Mouse (Mus musculus) granulocyte monocyte progenitor cell, adult 5-6 weeks (primary cell): ENCODE measurements around the gene Ddx54. TPM values are rescaled to one million over a fixed set of nuclear protein-coding genes. Genes with fewer than 3 reads are reported as not detected.
A peak's percentile ranks its signal among the peaks of the same experiment; 100 is the strongest.

Experiments used
- ATAC-seq: replicated peaks from 2 replicates; pipeline ENCODE4 v1.8.0; 2016; ENCODE audit warnings: mild to moderate bottlenecking, moderate TSS enrichment, inconsistent platforms; ENCODE audit not compliant: poor library complexity, severe bottlenecking
- total RNA-seq, 2 experiments: library from RNA; stranded (forward) in 1 of 2; stranded (reverse) in 1 of 2; fragments of 200-712, 200-1000 nt in 1 of 2; fragments of >200 nt in 1 of 2; fragmentation: Nextera tagmentation in 1 of 2; gene quantifications; 2 replicates each; pipeline ENCODE4 v1.2.3; 2014 to 2017

Gene Ddx54
- total RNA-seq, 2 experiments from 2014 or later, result 21.5 to 33.1 TPM

DNA sequence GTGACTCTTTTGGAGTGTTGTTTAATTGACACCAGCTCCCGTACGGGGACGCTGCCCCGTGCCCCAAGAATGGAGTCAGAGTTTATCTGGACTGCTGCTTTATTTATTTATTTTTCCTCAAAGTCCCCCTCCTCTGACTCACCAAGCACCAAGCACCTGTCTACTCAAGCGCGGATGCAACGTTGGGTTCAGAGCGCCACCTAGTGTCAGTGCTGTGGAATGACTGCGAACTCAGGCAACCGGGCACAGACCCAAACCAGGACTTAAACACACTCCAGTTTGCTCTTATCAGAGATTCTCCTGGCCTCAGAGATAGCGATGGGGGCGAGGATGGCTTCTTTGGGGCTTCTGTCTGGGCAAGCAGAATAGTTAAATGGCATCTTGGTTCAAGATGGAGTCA, 61.1 kb downstream of the Ddx54 start:
- peak; percentile 64 for ATAC-seq

GRCm38 (mm10) chr5:120674229-120675145, 61.9 kb downstream of the Ddx54 start:
- no peak for ATAC-seq

DNA sequence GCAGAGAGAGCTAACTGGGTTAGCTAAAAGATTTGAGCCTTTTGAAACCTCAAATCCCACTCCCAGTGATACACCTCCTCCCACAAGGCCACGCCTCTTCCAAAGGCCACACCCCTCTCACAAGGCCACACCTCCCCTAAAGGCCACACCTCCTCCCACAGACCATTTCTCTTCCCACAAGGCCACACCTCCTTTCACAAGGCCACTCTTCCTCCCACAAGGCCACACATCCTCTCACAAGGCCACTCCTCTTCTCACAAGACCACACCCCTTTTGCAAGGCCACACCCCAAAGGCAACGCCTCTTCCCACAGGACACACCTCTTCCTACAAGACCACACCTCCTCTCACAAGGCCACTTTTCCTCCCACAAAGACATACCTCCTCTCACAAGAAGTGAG, 65.0 kb downstream of the Ddx54 start:
- peak; percentile 59 for ATAC-seq

Other genes starting within 250 kb of the Ddx54 start
- gene Lhx5, start 181.0 kb upstream of the Ddx54 start, total RNA-seq (2014; fragmentation: Nextera tagmentation), result not detected in 2 replicates
- not detected in 2 replicates for gene Lhx5, start 181.0 kb upstream of the Ddx54 start, total RNA-seq (2017)
- 1.3 and 3.5 TPM in 2 replicates for gene Sdsl, start 139.9 kb upstream of the Ddx54 start, total RNA-seq (2014; fragmentation: Nextera tagmentation)
- gene Sdsl, start 139.9 kb upstream of the Ddx54 start, total RNA-seq (2017), result 2.4 and 2.8 TPM in 2 replicates
- gene Sds, start 136.2 kb upstream of the Ddx54 start, total RNA-seq (2014; fragmentation: Nextera tagmentation), result not detected in 2 replicates
- not detected in 2 replicates for gene Sds, start 136.2 kb upstream of the Ddx54 start, total RNA-seq (2017)
- 18.2 and 20.8 TPM in 2 replicates for gene Plbd2, start 109.1 kb upstream of the Ddx54 start, total RNA-seq (2014; fragmentation: Nextera tagmentation)
- 8.9 and 9.4 TPM in 2 replicates for gene Plbd2, start 109.1 kb upstream of the Ddx54 start, total RNA-seq (2017)
- gene Slc8b1, start 101.6 kb upstream of the Ddx54 start, total RNA-seq (2014; fragmentation: Nextera tagmentation), result 24.9 and 38.3 TPM in 2 replicates
- 30.1 and 31.8 TPM in 2 replicates for gene Slc8b1, start 101.6 kb upstream of the Ddx54 start, total RNA-seq (2017)
- gene Tpcn1, start 24.1 kb upstream of the Ddx54 start, total RNA-seq (2014; fragmentation: Nextera tagmentation), result 28.8 and 41.5 TPM in 2 replicates
- 12.7 and 14.1 TPM in 2 replicates for gene Tpcn1, start 24.1 kb upstream of the Ddx54 start, total RNA-seq (2017)
- not detected in 2 replicates for gene Iqcd, start 23.7 kb upstream of the Ddx54 start, total RNA-seq (2014; fragmentation: Nextera tagmentation)
- gene Iqcd, start 23.7 kb upstream of the Ddx54 start, total RNA-seq (2017), result not detected in 2 replicates
- gene Rita1, start 150 bp upstream of the Ddx54 start, total RNA-seq (2014; fragmentation: Nextera tagmentation), result 3.0 and 5.3 TPM in 2 replicates
- 1.8 and 3.9 TPM in 2 replicates for gene Rita1, start 150 bp upstream of the Ddx54 start, total RNA-seq (2017)
- not detected in 2 replicates for gene Cfap73, start 21.5 kb downstream of the Ddx54 start, total RNA-seq (2014; fragmentation: Nextera tagmentation)
- gene Cfap73, start 21.5 kb downstream of the Ddx54 start, total RNA-seq (2017), result not detected in 2 replicates
- not detected in 2 replicates for gene Rasal1, start 36.1 kb downstream of the Ddx54 start, total RNA-seq (2014; fragmentation: Nextera tagmentation)
- not detected in 2 replicates for gene Rasal1, start 36.1 kb downstream of the Ddx54 start, total RNA-seq (2017)
- not detected in 2 replicates for gene Dtx1, start 99.2 kb downstream of the Ddx54 start, total RNA-seq (2014; fragmentation: Nextera tagmentation)
- gene Dtx1, start 99.2 kb downstream of the Ddx54 start, total RNA-seq (2017), result not detected in 2 replicates
- 0.47 TPM in 1 of 2 replicates, not detected in the other for gene Oas2, start 137.1 kb downstream of the Ddx54 start, total RNA-seq (2014; fragmentation: Nextera tagmentation)
- 1.0 TPM in 1 of 2 replicates, not detected in the other for gene Oas2, start 137.1 kb downstream of the Ddx54 start, total RNA-seq (2017)
- gene Oas3, start 164.9 kb downstream of the Ddx54 start, total RNA-seq (2014; fragmentation: Nextera tagmentation), result 0.17 and 1.3 TPM in 2 replicates
- gene Oas3, start 164.9 kb downstream of the Ddx54 start, total RNA-seq (2017), result 0.77 and 0.90 TPM in 2 replicates
- gene Oas1e, start 182.8 kb downstream of the Ddx54 start, total RNA-seq (2014; fragmentation: Nextera tagmentation), result not detected in 2 replicates
- not detected in 2 replicates for gene Oas1e, start 182.8 kb downstream of the Ddx54 start, total RNA-seq (2017)
- gene Oas1c, start 199.8 kb downstream of the Ddx54 start, total RNA-seq (2014; fragmentation: Nextera tagmentation), result 3.8 TPM in 1 of 2 replicates, not detected in the other
- gene Oas1c, start 199.8 kb downstream of the Ddx54 start, total RNA-seq (2017), result 0.21 and 2.5 TPM in 2 replicates
- gene Oas1f, start 234.6 kb downstream of the Ddx54 start, total RNA-seq (2014; fragmentation: Nextera tagmentation), result not detected in 2 replicates
- not detected in 2 replicates for gene Oas1f, start 234.6 kb downstream of the Ddx54 start, total RNA-seq (2017)
- gene Oas1h, start 248.7 kb downstream of the Ddx54 start, total RNA-seq (2014; fragmentation: Nextera tagmentation), result not detected in 2 replicates
- not detected in 2 replicates for gene Oas1h, start 248.7 kb downstream of the Ddx54 start, total RNA-seq (2017)